Mouse (Mus musculus) forebrain, embryonic 11.5 days (tissue): Measurements from ENCODE around the gene Ttc16. TPM values are rescaled to one million over a fixed set of nuclear protein-coding genes. Genes with fewer than 3 reads are reported as not detected.

ENCODE experiments used
- ATAC-seq: fragments of 200-750 bp; cut with Nextera tagmentation; replicated peaks from 2 replicates; pipeline ENCODE4 v1.8.0; 2017; ENCODE audit warnings: moderate TSS enrichment; ENCODE audit not compliant: low FRiP score
- DNase-seq: peaks from one replicate; pipeline ENCODE4 v3.0.0-alpha.2; 2017; ENCODE audit warnings: low spot score
- H3K27ac ChIP-seq: fragments of 300-500 bp; sonication (generic); 2 replicates; pipeline ENCODE4 v1.5.1; 2014; ENCODE audit warnings: low read depth, low read length
- H3K27me3 ChIP-seq: fragments of 300-500 bp; sonication (generic); 2 replicates; pipeline ENCODE4 v1.6.1; 2014; ENCODE audit warnings: mild to moderate bottlenecking, low read length, mixed read lengths; ENCODE audit not compliant: control insufficient read depth, insufficient read depth
- H3K36me3 ChIP-seq: fragments of 300-500 bp; sonication (generic); 2 replicates; pipeline ENCODE4 v1.6.1; 2014; ENCODE audit warnings: mild to moderate bottlenecking, low read length, moderate library complexity, mixed read lengths; ENCODE audit not compliant: control insufficient read depth, insufficient read depth
- H3K4me1 ChIP-seq: fragments of 300-500 bp; sonication (generic); replicated peaks from 2 replicates; pipeline ENCODE4 v1.6.1; 2014; ENCODE audit warnings: low read length, mixed read lengths; ENCODE audit not compliant: control insufficient read depth, insufficient read depth
- H3K4me2 ChIP-seq: fragments of 300-500 bp; sonication (generic); 2 replicates; pipeline ENCODE4 v1.6.1; 2014; ENCODE audit warnings: low read depth, mild to moderate bottlenecking, low read length, moderate library complexity, mixed read lengths; ENCODE audit not compliant: severe bottlenecking
- H3K4me3 ChIP-seq: fragments of 300-500 bp; sonication (generic); 2 replicates; pipeline ENCODE4 v1.5.1; 2014; ENCODE audit warnings: low read depth, low read length
- H3K9ac ChIP-seq: fragments of 300-500 bp; sonication (generic); 2 replicates; pipeline ENCODE4 v1.6.1; 2014; ENCODE audit warnings: low read length
- H3K9me3 ChIP-seq: fragments of 300-500 bp; sonication (generic); 2 replicates; pipeline ENCODE4 v1.6.1; 2016; ENCODE audit warnings: low read length, mixed read lengths; ENCODE audit not compliant: control insufficient read depth
- WGBS: fragments of 180-500 bp; shearing (Covaris S2); extraction: QIAGEN DNeasy Blood & Tissue Kit; methylation state at CpG from one replicate; pipeline ENCODE4 v1.1.7; 2014; 5-methylcytosine and 5-hydroxymethylcytosine counted together
- polyA plus RNA-seq: library from polyadenylated mRNA; unstranded; fragments of >200 nt; fragmentation: Nextera tagmentation; extraction: Ambion mirVana; gene quantifications from 2 replicates; pipeline ENCODE4 v1.2.1, GENCODE M21; 2014

The Ttc16 gene
- polyA plus RNA-seq, 1 experiment from 2014 or later: 0.80 TPM

DNA sequence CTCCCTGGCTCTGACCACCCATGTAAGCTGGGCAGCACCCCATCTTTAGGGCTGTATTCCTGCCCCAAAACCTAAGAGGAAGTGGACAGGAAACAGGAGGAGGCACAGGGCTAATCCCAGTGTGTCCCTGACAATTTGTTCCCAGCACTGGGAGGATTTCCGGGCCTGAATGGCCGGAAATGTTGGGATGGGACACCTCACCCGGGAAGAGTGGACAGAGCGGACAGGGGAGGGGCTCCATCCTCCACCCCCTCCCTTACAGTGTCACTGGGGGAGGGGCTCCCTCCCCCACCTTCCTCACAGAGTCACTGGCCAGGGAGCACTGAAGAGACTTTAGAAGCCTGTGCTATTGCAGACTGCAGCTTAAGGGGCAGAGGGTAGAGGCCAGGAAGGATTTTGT is 40.5 kb downstream of the Ttc16 start:
- no peak for DNase-seq
- WGBS: 58% methylated on average over 4 of the region's 4 CpGs

GRCm38 (mm10) chr2:32734480-32734879 is 41.0 kb downstream of the Ttc16 start:
- Histone ChIP-seq H3K4me3 (no peak overlapping the region), H3K9me3 (no peaks in the 10 kb centered on the region), H3K4me1 (no peaks in the 10 kb centered on the region), H3K27ac (no peak overlapping the region), H3K9ac (no peak overlapping the region), H3K36me3 (no peaks in the 10 kb centered on the region), H3K27me3 (no peaks in the 10 kb centered on the region), H3K4me2 (no peak overlapping the region)
- ATAC-seq (no peak), DNase-seq (no peak)
- 47% methylated on average over 4 of the region's 4 CpGs for WGBS

More for the DNA sequence above, 40.5 kb downstream of the Ttc16 start:
- Histone ChIP-seq H3K27me3 (no peaks in the 10 kb centered on the region), H3K4me1 (no peaks in the 10 kb centered on the region), H3K27ac (no peak overlapping the region), H3K4me2 (no peak overlapping the region), H3K36me3 (no peaks in the 10 kb centered on the region), H3K9me3 (no peaks in the 10 kb centered on the region), H3K4me3 (no peak overlapping the region), H3K9ac (no peak overlapping the region)
- no peak for ATAC-seq

- H3K4me2 ChIP-seq: no peak overlapping the region
- no peak for ATAC-seq
- 78% methylated on average over 6 of the region's 6 CpGs for WGBS
- DNase-seq: no peak
- H3K9ac ChIP-seq: no peak overlapping the region
- H3K4me1 ChIP-seq: no peaks in the 10 kb centered on the region
- H3K36me3 ChIP-seq: no peaks in the 10 kb centered on the region
- no peak overlapping the region for H3K27ac ChIP-seq
- no peaks in the 10 kb centered on the region for H3K9me3 ChIP-seq
- no peaks in the 10 kb centered on the region for H3K27me3 ChIP-seq
- H3K4me3 ChIP-seq: no peak overlapping the region
Measured at GRCm38 (mm10) chr2:32732695-32733094, 42.7 kb downstream of the Ttc16 start.

- DNase-seq: no peak
- H3K9me3 ChIP-seq: no peaks in the 10 kb centered on the region
- H3K4me3 ChIP-seq: no peak overlapping the region
- no peaks in the 10 kb centered on the region for H3K27me3 ChIP-seq
- no peak overlapping the region for H3K27ac ChIP-seq
- H3K36me3 ChIP-seq: no peaks in the 10 kb centered on the region
- WGBS: 79% methylated on average over 4 of the region's 4 CpGs
- H3K9ac ChIP-seq: no peak overlapping the region
- H3K4me1 ChIP-seq: no peaks in the 10 kb centered on the region
- ATAC-seq: no peak
- H3K4me2 ChIP-seq: no peak overlapping the region
Measured at GRCm38 (mm10) chr2:32731911-32732310, 43.5 kb downstream of the Ttc16 start.

DNA sequence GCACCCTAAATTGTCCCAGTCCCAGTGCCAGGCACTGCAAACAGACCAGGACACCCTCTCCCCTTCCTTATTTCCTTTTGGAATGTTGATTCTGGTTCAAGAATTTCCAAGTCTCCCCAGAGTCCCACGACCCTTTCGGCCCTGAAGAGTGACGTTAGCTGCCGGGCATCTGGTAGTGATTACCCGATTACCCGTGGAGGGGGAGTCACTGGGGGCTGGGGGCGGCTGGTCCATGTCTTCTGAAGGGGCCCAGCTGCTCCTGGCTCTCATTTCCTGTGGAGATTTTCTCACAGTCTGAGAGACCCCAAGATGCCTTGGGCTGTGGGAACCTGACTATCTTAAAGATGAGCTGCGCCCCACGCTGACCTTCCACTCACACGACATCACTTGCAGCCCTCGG is 44.6 kb downstream of the Ttc16 start:
- H3K4me3 ChIP-seq: no peak overlapping the region
- H3K27ac ChIP-seq: no peak overlapping the region
- no peaks in the 10 kb centered on the region for H3K36me3 ChIP-seq
- H3K4me1 ChIP-seq: no peaks in the 10 kb centered on the region
- no peak overlapping the region for H3K9ac ChIP-seq
- H3K4me2 ChIP-seq: no peak overlapping the region
- DNase-seq (peak; percentile 62), ATAC-seq (no peak)
- no peaks in the 10 kb centered on the region for H3K9me3 ChIP-seq
- 59% methylated on average over 11 of the region's 11 CpGs for WGBS
- no peaks in the 10 kb centered on the region for H3K27me3 ChIP-seq

DNA sequence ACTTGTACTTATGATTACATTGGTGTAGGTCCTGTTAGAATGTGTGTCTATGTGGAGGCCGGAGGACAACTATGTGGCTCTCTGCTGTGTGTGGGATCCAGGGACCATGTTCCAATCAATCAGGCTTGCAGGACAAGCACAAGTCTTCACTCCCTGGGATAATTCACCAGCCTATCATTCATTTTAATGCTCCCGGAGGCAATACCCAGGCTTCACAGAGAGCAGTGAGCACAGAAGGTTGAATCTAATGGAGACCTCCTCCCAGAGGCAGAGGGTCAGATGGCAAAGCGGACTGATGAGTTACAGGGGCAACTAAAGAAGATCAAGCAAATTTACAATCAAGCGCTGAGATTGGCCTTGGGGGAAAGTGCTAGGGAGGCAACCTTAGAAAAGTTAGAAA is 45.9 kb downstream of the Ttc16 start:
- no peaks in the 10 kb centered on the region for H3K36me3 ChIP-seq
- no peaks in the 10 kb centered on the region for H3K9me3 ChIP-seq
- DNase-seq: no peak
- ATAC-seq: no peak
- no peaks in the 10 kb centered on the region for H3K4me1 ChIP-seq
- no peak overlapping the region for H3K27ac ChIP-seq
- H3K4me3 ChIP-seq: no peak overlapping the region
- no peaks in the 10 kb centered on the region for H3K27me3 ChIP-seq
- no peak overlapping the region for H3K4me2 ChIP-seq
- no peak overlapping the region for H3K9ac ChIP-seq
- WGBS: 81% methylated on average over 4 of the region's 4 CpGs

DNA sequence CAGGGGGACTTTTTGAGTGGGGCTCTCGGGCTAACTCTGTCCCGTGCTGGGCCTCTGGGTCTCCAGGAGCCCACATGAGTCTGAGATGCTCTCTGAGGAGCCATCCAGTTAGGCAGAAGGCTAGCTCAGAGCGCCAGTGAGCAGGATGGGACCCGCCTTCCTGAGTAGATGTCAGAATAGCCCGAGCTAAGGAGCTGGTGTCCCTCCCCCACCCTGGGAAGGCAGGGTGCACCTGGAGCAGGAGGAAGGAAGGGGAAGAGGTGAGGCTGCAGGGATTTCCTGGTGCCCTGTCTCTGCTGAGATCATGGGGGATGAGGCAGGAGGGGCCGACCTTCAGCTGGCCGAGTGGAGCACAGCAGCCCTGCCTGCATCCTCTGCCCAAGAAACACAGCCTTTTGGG is 47.0 kb downstream of the Ttc16 start:
- no peaks in the 10 kb centered on the region for H3K27me3 ChIP-seq
- H3K27ac ChIP-seq: no peak overlapping the region
- 52% methylated on average over 7 of the region's 7 CpGs for WGBS
- ATAC-seq (no peak), DNase-seq (no peak)
- no peaks in the 10 kb centered on the region for H3K36me3 ChIP-seq
- no peaks in the 10 kb centered on the region for H3K9me3 ChIP-seq
- H3K9ac ChIP-seq: no peak overlapping the region
- H3K4me3 ChIP-seq: no peak overlapping the region
- peak overlapping the region; percentile 3; the same call in 1 of the 2 replicates for H3K4me2 ChIP-seq
- no peaks in the 10 kb centered on the region for H3K4me1 ChIP-seq

DNA sequence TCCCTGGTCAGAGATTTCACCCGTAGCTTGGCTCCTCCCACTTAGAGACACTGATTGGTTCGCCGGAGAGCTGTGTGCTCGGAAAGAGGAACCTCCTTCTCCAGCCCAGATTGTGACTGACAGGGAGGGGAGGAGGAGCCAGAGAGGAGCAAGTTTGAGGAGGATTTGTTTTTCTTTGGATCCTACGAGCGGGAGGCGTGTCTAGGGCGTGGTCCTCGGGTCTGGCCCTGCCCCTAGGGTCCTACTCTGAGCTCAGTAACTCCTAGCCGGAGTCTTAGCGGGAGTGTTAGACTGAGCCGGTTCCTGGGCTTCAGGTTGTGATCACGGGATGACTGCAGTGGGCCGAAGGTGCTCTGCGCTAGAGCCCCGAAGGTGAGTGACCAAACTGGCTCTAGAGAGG is 48.0 kb downstream of the Ttc16 start:
- DNase-seq (peak; percentile 94), ATAC-seq (peak; percentile 96)
- H3K27ac ChIP-seq: no peak overlapping the region
- H3K9ac ChIP-seq: peak overlapping the region; percentile 9; the same call in 1 of the 2 replicates
- no peaks in the 10 kb centered on the region for H3K4me1 ChIP-seq
- peak overlapping the region; percentile 48; the same call in 1 of the 2 replicates for H3K4me2 ChIP-seq
- peak overlapping the region; percentile 18 for H3K4me3 ChIP-seq
- H3K36me3 ChIP-seq: no peaks in the 10 kb centered on the region
- WGBS: under 1% methylated on average over 16 of the region's 16 CpGs
- H3K9me3 ChIP-seq: no peaks in the 10 kb centered on the region
- no peaks in the 10 kb centered on the region for H3K27me3 ChIP-seq

GRCm38 (mm10) chr2:32724832-32725790 is 50.3 kb downstream of the Ttc16 start:
- Histone ChIP-seq H3K9me3 (no peaks in the 10 kb centered on the region), H3K4me3 (no peak overlapping the region), H3K36me3 (no peaks in the 10 kb centered on the region), H3K27me3 (no peaks in the 10 kb centered on the region), H3K4me1 (no peaks in the 10 kb centered on the region), H3K4me2 (no peak overlapping the region), H3K27ac (no peak overlapping the region), H3K9ac (no peak overlapping the region)
- 84% methylated on average over 16 of the region's 16 CpGs for WGBS
- ATAC-seq: no peak
- no peak for DNase-seq
